Mouse (Mus musculus) v-Abl transformed pro-B cells (cell line): ENCODE data around the gene Zfp345.
"Not testable (repeated sequence)": the region's sequence is repeated elsewhere in the genome, so short reads cannot be mapped to it uniquely, and the experiment has no call there.

Source experiments
- in situ Hi-C, 2 experiments: fragments of 400-800 bp; cut with MboI; formaldehyde crosslinking; loops; one replicate each; pipeline ENCODE4 v1.15.1; 2025; ENCODE audit not compliant: unreplicated experiment in 2 of 2

The Zfp345 gene

GRCm38 (mm10) chr2:150484939-150485778 lies at the start of gene Zfp345:
Gene Zfp345 (minus strand): TSS chr2:150485091.
- in situ Hi-C loops: not testable (repeated sequence)

- in situ Hi-C loops: no loop called here
Observed at GRCm38 (mm10) chr2:150525703-150526207, 40.9 kb upstream of the Zfp345 start.

GRCm38 (mm10) chr2:150512837-150513236 lies 27.9 kb upstream of the Zfp345 start:
- in situ Hi-C loops: no loop called here

- in situ Hi-C loops: not testable (repeated sequence)
Observed at GRCm38 (mm10) chr2:150500124-150500973, 15.5 kb upstream of the Zfp345 start.

- in situ Hi-C loops: no loop called here
Observed at GRCm38 (mm10) chr2:150493031-150493430, 8.1 kb upstream of the Zfp345 start.

GRCm38 (mm10) chr2:150451180-150451919 lies 33.5 kb downstream of the Zfp345 start, which contains the start of gene Zfp442:
Gene Zfp442 (minus strand): TSS chr2:150451486.
- in situ Hi-C loops: not testable (repeated sequence)

GRCm38 (mm10) chr2:150439084-150439483 lies 45.8 kb downstream of the Zfp345 start:
- in situ Hi-C loops: not testable (repeated sequence)
